Mouse (Mus musculus) stomach, postnatal 0 days (tissue): ENCODE results near the gene Rarres1. TPM values are rescaled to one million over a fixed set of nuclear protein-coding genes. Genes with fewer than 3 reads are reported as not detected.

Experiments
- ATAC-seq: fragments of 200-750 bp; cut with Nextera tagmentation; 2 replicates; pipeline ENCODE4 v1.8.0; 2017; ENCODE audit not compliant: low FRiP score, low TSS enrichment
- DNase-seq: peaks from one replicate; pipeline ENCODE4 v3.0.0-alpha.2; 2016; ENCODE audit warnings: low spot score
- H3K27ac ChIP-seq: fragments of 300-500 bp; sonication (generic); replicated peaks from 2 replicates; pipeline ENCODE4 v1.5.1; 2014; ENCODE audit warnings: mild to moderate bottlenecking, control low read depth
- H3K27me3 ChIP-seq: fragments of 300-500 bp; sonication (generic); 2 replicates; pipeline ENCODE4 v1.6.1; 2014; ENCODE audit warnings: low read length; ENCODE audit not compliant: control insufficient read depth, insufficient read depth
- H3K36me3 ChIP-seq: fragments of 300-500 bp; sonication (generic); 2 replicates; pipeline ENCODE4 v1.6.1; 2014; ENCODE audit warnings: low read length, mixed read lengths; ENCODE audit not compliant: control insufficient read depth, insufficient read depth
- H3K4me1 ChIP-seq: fragments of 300-500 bp; sonication (generic); replicated peaks from 2 replicates; pipeline ENCODE4 v1.6.1; 2014; ENCODE audit warnings: antibody characterized with exemption; ENCODE audit not compliant: control insufficient read depth, insufficient read depth
- H3K4me2 ChIP-seq: fragments of 300-500 bp; sonication (generic); replicated peaks from 2 replicates; pipeline ENCODE4 v1.6.1; 2014; ENCODE audit warnings: low read depth, mild to moderate bottlenecking, control low read depth, moderate library complexity
- H3K4me3 ChIP-seq: fragments of 300-500 bp; sonication (generic); 2 replicates; pipeline ENCODE4 v1.5.1; 2014; ENCODE audit warnings: low read depth, low read length, control low read depth
- H3K9ac ChIP-seq: fragments of 300-500 bp; sonication (generic); 2 replicates; pipeline ENCODE4 v1.6.1; 2014; ENCODE audit warnings: mild to moderate bottlenecking, low read length, control low read depth, mixed read lengths
- H3K9me3 ChIP-seq: fragments of 300-500 bp; sonication (generic); 2 replicates; pipeline ENCODE4 v1.6.1; 2016; ENCODE audit warnings: low read length; ENCODE audit not compliant: control insufficient read depth
- CTCF ChIP-seq: IDR thresholded peaks from 2 replicates; pipeline ENCODE4 v1.5.1; 2016; ENCODE audit warnings: antibody characterized with exemption, low read depth, mild to moderate bottlenecking, moderate library complexity
- EP300 ChIP-seq: optimal IDR thresholded peaks from 2 replicates; pipeline ENCODE3; 2016; ENCODE audit warnings: antibody characterized with exemption
- WGBS: fragments of 180-500 bp; shearing (Covaris S2); extraction: QIAGEN DNeasy Blood & Tissue Kit; methylation state at CpG from one replicate; pipeline ENCODE4 v1.1.7; 2014; 5-methylcytosine and 5-hydroxymethylcytosine counted together
- polyA plus RNA-seq: library from polyadenylated mRNA; unstranded; fragments of >200 nt; fragmentation: Nextera tagmentation; extraction: Ambion mirVana; gene quantifications from 2 replicates; pipeline ENCODE4 v1.2.1, GENCODE M21; 2015

Gene Rarres1
- polyA plus RNA-seq, 1 experiment from 2014 or later: 3.1 TPM

DNA sequence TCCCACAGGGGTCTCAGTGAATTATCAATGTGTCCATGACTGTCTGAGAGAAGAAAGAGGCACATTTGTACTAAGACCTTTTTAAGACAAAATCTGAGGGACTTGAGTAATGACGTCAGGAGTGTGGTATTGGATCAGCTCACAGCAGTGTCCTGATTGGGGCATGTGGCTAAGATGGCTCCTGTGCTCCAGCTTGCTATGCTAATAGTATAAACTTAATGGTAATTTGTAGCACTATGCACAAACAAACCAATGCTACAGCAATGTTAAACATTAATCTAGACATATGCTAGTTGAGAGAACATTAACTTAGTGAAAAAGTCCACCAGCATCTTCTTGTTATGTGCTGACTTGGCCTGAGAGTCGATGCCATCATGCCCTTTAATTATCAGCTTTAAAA is 30.1 kb downstream of the Rarres1 start:
- TF ChIP-seq EP300 (no peak), CTCF (no peak)
- no peaks in the 10 kb centered on the region for H3K36me3 ChIP-seq
- H3K9me3 ChIP-seq: no peaks in the 10 kb centered on the region
- no peak overlapping the region for H3K27ac ChIP-seq
- H3K4me3 ChIP-seq: no peak overlapping the region
- ATAC-seq (no peak), DNase-seq (no peak)
- 86% methylated on average over 2 of the region's 2 CpGs for WGBS
- no peaks in the 10 kb centered on the region for H3K27me3 ChIP-seq
- H3K9ac ChIP-seq: no peak overlapping the region
- H3K4me1 ChIP-seq: no peaks in the 10 kb centered on the region
- H3K4me2 ChIP-seq: no peak overlapping the region

DNA sequence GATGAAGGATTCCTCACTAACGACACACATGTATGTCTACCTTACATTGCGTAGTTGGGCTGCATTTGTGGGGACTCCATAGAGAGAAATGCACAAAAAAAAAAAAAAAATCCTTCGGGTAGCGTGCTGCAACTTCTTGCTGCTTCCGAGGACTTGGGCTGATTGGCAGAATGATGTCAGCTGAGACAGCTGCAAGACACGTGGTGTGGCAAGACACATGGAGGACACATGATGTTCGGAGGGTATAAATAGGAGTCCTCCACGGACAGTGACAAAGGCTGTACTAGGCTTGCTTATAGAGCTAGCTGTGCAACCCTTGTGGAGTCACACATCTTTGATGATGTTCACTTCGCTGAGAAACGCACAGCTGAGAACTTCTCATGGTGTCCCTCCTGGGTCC is 32.9 kb downstream of the Rarres1 start:
- no peak for TF ChIP-seq EP300
- TF ChIP-seq CTCF: no peak
- Histone ChIP-seq H3K27ac (no peak overlapping the region), H3K4me1 (no peaks in the 10 kb centered on the region), H3K4me2 (no peak overlapping the region), H3K4me3 (no peak overlapping the region), H3K36me3 (0 out of 2 replicates have a peak, but pooled peaks cover 3% of the 10 kb centered on the region), H3K9me3 (no peaks in the 10 kb centered on the region), H3K9ac (no peak overlapping the region), H3K27me3 (no peaks in the 10 kb centered on the region)
- 92% methylated on average over 10 of the region's 10 CpGs for WGBS
- no peak for ATAC-seq
- DNase-seq: no peak

DNA sequence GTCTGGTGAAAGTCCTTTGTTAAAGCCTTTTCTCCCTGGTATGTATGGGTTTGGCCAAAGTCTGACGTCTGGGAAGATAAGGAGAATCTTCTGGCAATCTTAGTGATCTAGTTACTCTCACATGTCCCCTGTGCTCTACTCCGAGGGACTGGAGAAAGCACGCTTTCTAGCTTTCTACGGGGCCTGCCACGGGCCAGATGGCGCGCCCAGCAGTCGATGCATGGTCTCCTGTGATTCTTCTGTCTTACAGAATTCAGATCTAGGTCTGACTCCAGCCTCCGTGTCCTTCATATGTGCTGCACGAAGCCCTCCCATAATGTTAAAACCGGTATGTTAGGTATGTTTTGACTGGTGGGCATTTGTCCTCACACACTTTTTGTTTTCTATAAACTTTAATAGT is 35.5 kb downstream of the Rarres1 start:
- H3K4me3 ChIP-seq: no peak overlapping the region
- no peak overlapping the region for H3K9ac ChIP-seq
- ATAC-seq: no peak
- H3K4me2 ChIP-seq: no peak overlapping the region
- DNase-seq: no peak
- H3K27ac ChIP-seq: no peak overlapping the region
- 91% methylated on average over 11 of the region's 11 CpGs for WGBS
- 0 out of 2 replicates have a peak, but pooled peaks cover 5% of the 10 kb centered on the region for H3K36me3 ChIP-seq
- no peaks in the 10 kb centered on the region for H3K4me1 ChIP-seq
- no peaks in the 10 kb centered on the region for H3K9me3 ChIP-seq
- no peaks in the 10 kb centered on the region for H3K27me3 ChIP-seq
- TF ChIP-seq EP300: no peak
- no peak for TF ChIP-seq CTCF

GRCm38 (mm10) chr3:67473438-67473837 is 41.9 kb downstream of the Rarres1 start:
- 0 out of 2 replicates have a peak, but pooled peaks cover 7% of the 10 kb centered on the region for H3K36me3 ChIP-seq
- no peaks in the 10 kb centered on the region for H3K9me3 ChIP-seq
- no peaks in the 10 kb centered on the region for H3K4me1 ChIP-seq
- TF ChIP-seq EP300 (no peak), CTCF (no peak)
- no peak overlapping the region for H3K4me2 ChIP-seq
- 74% methylated on average over 6 of the region's 6 CpGs for WGBS
- ATAC-seq (no peak), DNase-seq (no peak)
- H3K27me3 ChIP-seq: no peaks in the 10 kb centered on the region
- H3K9ac ChIP-seq: no peak overlapping the region
- no peak overlapping the region for H3K27ac ChIP-seq
- no peak overlapping the region for H3K4me3 ChIP-seq

DNA sequence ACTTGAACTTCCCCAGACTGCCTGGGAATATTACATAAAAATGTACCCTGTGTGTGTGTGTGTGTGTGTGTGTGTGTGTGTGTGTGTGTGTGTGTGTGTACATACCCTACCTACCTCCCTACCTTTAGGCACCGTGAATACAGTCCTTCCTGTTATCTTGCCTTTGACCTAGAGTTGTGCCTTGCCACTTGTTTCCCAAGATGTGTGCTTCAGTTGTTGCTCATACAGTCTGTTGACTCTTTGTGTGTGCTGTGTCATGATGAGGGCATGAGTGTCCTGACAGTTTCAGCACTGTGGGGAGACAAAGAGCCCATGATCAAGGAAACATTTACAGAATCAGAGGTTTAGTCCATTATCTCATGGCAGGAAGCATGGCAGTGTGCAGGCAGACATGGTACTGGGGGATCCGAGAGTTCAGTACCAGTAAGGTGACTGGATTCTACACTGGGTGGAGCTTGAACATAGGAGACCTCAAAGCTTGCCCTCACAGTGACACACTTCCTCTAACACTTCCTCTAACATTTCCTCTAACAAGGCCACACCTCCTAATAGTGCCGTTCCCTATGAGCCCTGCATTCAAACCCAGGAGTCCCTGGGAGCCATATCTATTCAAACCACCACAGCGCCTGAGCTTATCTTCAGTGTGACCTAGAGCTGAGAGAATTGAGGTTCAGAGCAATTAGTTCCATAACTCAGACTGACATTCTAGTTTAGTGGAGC is 43.8 kb downstream of the Rarres1 start:
- H3K9me3 ChIP-seq: no peaks in the 10 kb centered on the region
- peaks cover 2% of the 10 kb centered on the region; the same call in 1 of the 2 replicates for H3K36me3 ChIP-seq
- no peak overlapping the region for H3K4me2 ChIP-seq
- H3K27me3 ChIP-seq: no peaks in the 10 kb centered on the region
- H3K27ac ChIP-seq: no peak overlapping the region
- TF ChIP-seq EP300 (no peak), CTCF (no peak)
- DNase-seq: no peak
- no peaks in the 10 kb centered on the region for H3K4me1 ChIP-seq
- H3K9ac ChIP-seq: no peak overlapping the region
- WGBS: 71% methylated on average over 4 of the region's 4 CpGs
- ATAC-seq: peak; percentile 80
- no peak overlapping the region for H3K4me3 ChIP-seq

DNA sequence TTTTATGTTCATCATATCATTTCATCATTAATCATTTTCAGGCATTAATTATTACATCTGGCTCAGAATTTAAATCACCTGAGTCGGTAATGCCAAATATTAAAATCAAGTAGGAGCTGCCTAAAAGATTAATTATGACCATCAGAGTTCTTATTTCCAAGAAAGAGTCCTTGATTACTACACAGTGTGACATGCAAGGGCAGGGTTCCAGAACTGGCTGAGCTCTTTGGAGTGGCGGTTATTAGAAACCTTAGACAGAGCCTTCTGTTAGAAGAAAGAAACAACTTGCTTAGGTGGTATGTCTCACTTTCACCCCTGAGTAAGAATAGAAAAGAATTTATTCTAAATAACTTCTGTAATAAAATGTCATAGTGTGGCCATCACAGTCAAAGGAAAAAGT is 48.0 kb downstream of the Rarres1 start:
- no peak for ATAC-seq
- Histone ChIP-seq H3K4me3 (no peak overlapping the region), H3K9ac (no peak overlapping the region), H3K4me2 (no peak overlapping the region), H3K36me3 (peaks cover 2% of the 10 kb centered on the region; the same call in 1 of the 2 replicates), H3K27me3 (no peaks in the 10 kb centered on the region), H3K4me1 (no peaks in the 10 kb centered on the region), H3K27ac (no peak overlapping the region), H3K9me3 (no peaks in the 10 kb centered on the region)
- DNase-seq: no peak
- 85% methylated on average over 2 of the region's 2 CpGs for WGBS
- TF ChIP-seq CTCF: no peak
- no peak for TF ChIP-seq EP300
